ENCODE assay signal across 7 mouse cellular contexts in genomic region chr17:27028284-27028795, GRCm38 (mm10). TPM values are rescaled to one million over a fixed set of nuclear protein-coding genes. Genes with fewer than 3 reads are reported as not detected.
DNase-seq lines count a peak whose midpoint lies in the region; ATAC-seq lines count a peak whose summit lies in the region.

No protein-coding gene starts in this region.

- peak; percentile 93 to 97 for DNase-seq in adrenal gland, adult (ENCODE audit: inconsistent age in 2 of 2, low spot score in 1 of 2)
- peak; percentile 93 for DNase-seq in embryo, embryonic 10.5 days (ENCODE audit: low spot score)
- DNase-seq in gastrocnemius, postnatal 25 days: peak; percentile 83
- DNase-seq in left cerebral cortex, postnatal 25 days (ENCODE audit: low spot score in 2 of 2): peak; percentile 87 to 93
- peak; percentile 93 for DNase-seq in midbrain, embryonic 10.5 days (ENCODE audit: low spot score)
- DNase-seq in right cerebral cortex, postnatal 4 days: peak; percentile 84

- H3K27ac ChIP-seq in intestine, embryonic 15.5 days: peak overlapping the region; percentile 73
- H3K27ac ChIP-seq in midbrain, embryonic 10.5 days (replicated peaks): peak overlapping the region; percentile 96

- peak overlapping the region; percentile 83 for H3K4me2 ChIP-seq in intestine, embryonic 15.5 days (replicated peaks)

- peak overlapping the region; percentile 93 for H3K9ac ChIP-seq in intestine, embryonic 15.5 days

- no peaks in the 10 kb centered on the region for H3K27me3 ChIP-seq in intestine, embryonic 15.5 days (replicated peaks)
- no peaks in the 10 kb centered on the region for H3K27me3 ChIP-seq in midbrain, embryonic 10.5 days (ENCODE audit: low read depth, poor library complexity, severe bottlenecking)

- peak; percentile 86 for ATAC-seq in intestine, embryonic 15.5 days

- peaks cover 26% of the 10 kb centered on the region; the same call in 1 of the 2 replicates for H3K4me1 ChIP-seq in intestine, embryonic 15.5 days (replicated peaks)
- peaks cover 32% of the 10 kb centered on the region for H3K4me1 ChIP-seq in midbrain, embryonic 10.5 days

- H3K36me3 ChIP-seq in intestine, embryonic 15.5 days: peaks cover 10% of the 10 kb centered on the region; the same call in 1 of the 2 replicates
- H3K36me3 ChIP-seq in midbrain, embryonic 10.5 days: peaks cover 30% of the 10 kb centered on the region

- under 1% methylated on average over 19 of the region's 19 CpGs for WGBS in intestine, embryonic 15.5 days
- WGBS in midbrain, embryonic 10.5 days: 2% methylated on average over 19 of the region's 19 CpGs

- H3K9me3 ChIP-seq in intestine, embryonic 15.5 days: no peaks in the 10 kb centered on the region
- H3K9me3 ChIP-seq in midbrain, embryonic 10.5 days (replicated peaks): no peaks in the 10 kb centered on the region

- intact Hi-C loops in left cerebral cortex, postnatal 25 days (cut with DNase I): loop anchor here (1.0 kb wide), 1 partner anchor 96 kb away; no protein-coding TSS in a partner anchor

- peak overlapping the region; percentile 66 for H3K4me3 ChIP-seq in intestine, embryonic 15.5 days (replicated peaks)
- peak overlapping the region; percentile 84 for H3K4me3 ChIP-seq in midbrain, embryonic 10.5 days

RNA-seq across cellular contexts. Expression of gene Bak1, which starts 0.5 kb away (rescaled TPM):
- total RNA-seq in gastrocnemius, postnatal 25 days (2021): 10 to 100 TPM; 16.9 to 21.0 TPM
- polyA plus RNA-seq in intestine, embryonic 15.5 days (2015; fragmentation: Nextera tagmentation; extraction: Ambion mirVana): 7.3 and 8.1 TPM in 2 replicates
- total RNA-seq in left cerebral cortex, postnatal 25 days (2021): 10 to 100 TPM; 17.0 to 17.8 TPM
- 2.8 and 3.4 TPM in 2 replicates for polyA plus RNA-seq in midbrain, embryonic 10.5 days (2016; fragmentation: Nextera tagmentation; extraction: Ambion mirVana)

RNA-seq across cellular contexts. Expression of gene Itpr3, which starts 28.8 kb away (rescaled TPM):
- total RNA-seq in gastrocnemius, postnatal 25 days (2021): 1 to 10 TPM; 1.6 to 2.4 TPM
- 13.0 and 14.5 TPM in 2 replicates for polyA plus RNA-seq in intestine, embryonic 15.5 days (2015; fragmentation: Nextera tagmentation; extraction: Ambion mirVana)
- 1 to 10 TPM; 1.9 to 2.0 TPM for total RNA-seq in left cerebral cortex, postnatal 25 days (2021)
- polyA plus RNA-seq in midbrain, embryonic 10.5 days (2016; fragmentation: Nextera tagmentation; extraction: Ambion mirVana): 1.0 and 1.3 TPM in 2 replicates

RNA-seq across cellular contexts. Expression of gene Zbtb9, which starts 55.4 kb away (rescaled TPM):
- under 1 TPM; 0.43 to 0.92 TPM for total RNA-seq in gastrocnemius, postnatal 25 days (2021)
- polyA plus RNA-seq in intestine, embryonic 15.5 days (2015; fragmentation: Nextera tagmentation; extraction: Ambion mirVana): 14.0 and 14.2 TPM in 2 replicates
- total RNA-seq in left cerebral cortex, postnatal 25 days (2021): 10 to 100 TPM; 17.7 to 18.8 TPM
- polyA plus RNA-seq in midbrain, embryonic 10.5 days (2016; fragmentation: Nextera tagmentation; extraction: Ambion mirVana): 18.6 and 18.8 TPM in 2 replicates

Comparison
In these comparisons a context has a peak if more than half of its experiments do, and no peak if none do; other contexts are left out.
1. Peak in every context shown above with its lines: DNase-seq, ATAC-seq, H3K4me3 ChIP-seq and H3K27ac ChIP-seq.
2. RNA of gene Zbtb9, which starts 55.4 kb away (total RNA-seq): 17.7 to 18.8 TPM in left cerebral cortex, postnatal 25 days; 0.43 to 0.92 TPM in gastrocnemius, postnatal 25 days; every median in the first group is over 4 times any median in the second.